Mouse (Mus musculus): ENCODE results near the gene Spen. TPM values are rescaled to one million over a fixed set of nuclear protein-coding genes. Genes with fewer than 3 reads are reported as not detected.

The Spen gene
- polyA plus RNA-seq (2012; rRNA removed): 12.4 and 13.0 TPM in 2 replicates

- Histone ChIP-seq H3K4me3 (ENCODE audit: insufficient read depth, low read length) (peak within 1 kb of the TSS; percentile 55), H3K27ac (ENCODE audit: insufficient read depth, low read length) (peak within 1 kb of the TSS; percentile 86), H3K4me1 (ENCODE audit: control insufficient read depth, insufficient read depth, low read length) (peaks cover 3% of the 10 kb centered on the region; the same call in 1 of the 2 replicates)
- TF ChIP-seq POLR2A (IDR thresholded peaks at IDR 0.05; ENCODE audit: extremely low read depth, insufficient read depth, low read length): peak; percentile 78
- TF ChIP-seq CTCF (IDR thresholded peaks at IDR 0.05; ENCODE audit: extremely low read depth, insufficient read depth, low read length): no peak
These were observed at the start of gene Spen for GRCm38 (mm10) chr4:141538408-141539212. Gene Spen (minus strand): TSS chr4:141538597.

DNA sequence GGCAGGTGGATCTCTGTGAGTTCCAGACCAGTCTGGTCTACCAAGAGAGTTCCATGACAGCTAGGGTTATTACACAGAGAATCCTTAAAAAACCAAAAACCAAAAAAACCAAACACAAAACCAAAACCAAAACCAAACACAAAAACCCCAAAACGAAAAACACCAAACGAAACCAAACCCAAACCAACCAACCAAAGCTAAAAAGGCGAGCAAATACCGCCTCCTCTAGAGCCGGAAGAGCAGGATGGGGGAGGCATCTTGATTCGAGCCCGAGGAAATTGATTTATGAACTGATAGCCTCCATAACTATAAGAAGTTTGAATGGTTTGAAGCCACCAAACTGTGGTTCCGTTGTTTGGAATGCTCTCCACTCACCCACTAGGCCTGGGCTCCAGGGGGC, 45.5 kb upstream of the Spen start:
- TF ChIP-seq CTCF (IDR thresholded peaks at IDR 0.05; ENCODE audit: extremely low read depth, insufficient read depth, low read length): no peak
- no peak for TF ChIP-seq POLR2A (IDR thresholded peaks at IDR 0.05; ENCODE audit: extremely low read depth, insufficient read depth, low read length)
- Histone ChIP-seq H3K27ac (ENCODE audit: insufficient read depth, low read length) (no peak overlapping the region), H3K4me1 (ENCODE audit: control insufficient read depth, insufficient read depth, low read length) (no peaks in the 10 kb centered on the region), H3K4me3 (ENCODE audit: insufficient read depth, low read length) (no peak overlapping the region)

DNA sequence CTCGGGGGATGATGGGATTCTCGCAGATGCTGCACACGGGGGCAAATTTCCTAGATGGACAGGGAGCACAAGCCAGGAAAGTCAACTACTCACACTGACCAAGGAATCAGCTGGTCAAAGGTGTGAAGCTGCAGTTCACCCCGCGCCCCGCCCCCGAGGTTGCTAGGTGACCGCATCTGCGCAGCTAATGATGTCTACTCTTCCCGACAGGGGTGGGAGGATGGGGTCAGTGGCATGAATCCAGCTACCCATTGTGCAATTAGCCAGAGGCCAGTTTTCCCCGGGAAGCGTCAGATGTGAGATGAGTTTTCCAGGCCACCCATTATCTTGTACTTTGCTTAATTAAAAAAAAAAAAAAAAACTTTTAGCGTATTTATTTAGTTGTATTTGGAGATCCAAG, 42.7 kb upstream of the Spen start:
- no peak overlapping the region for H3K4me3 ChIP-seq (ENCODE audit: insufficient read depth, low read length)
- no peaks in the 10 kb centered on the region for H3K4me1 ChIP-seq (ENCODE audit: control insufficient read depth, insufficient read depth, low read length)
- H3K27ac ChIP-seq (ENCODE audit: insufficient read depth, low read length): no peak overlapping the region
- no peak for TF ChIP-seq POLR2A (IDR thresholded peaks at IDR 0.05; ENCODE audit: extremely low read depth, insufficient read depth, low read length)
- TF ChIP-seq CTCF (IDR thresholded peaks at IDR 0.05; ENCODE audit: extremely low read depth, insufficient read depth, low read length): no peak

DNA sequence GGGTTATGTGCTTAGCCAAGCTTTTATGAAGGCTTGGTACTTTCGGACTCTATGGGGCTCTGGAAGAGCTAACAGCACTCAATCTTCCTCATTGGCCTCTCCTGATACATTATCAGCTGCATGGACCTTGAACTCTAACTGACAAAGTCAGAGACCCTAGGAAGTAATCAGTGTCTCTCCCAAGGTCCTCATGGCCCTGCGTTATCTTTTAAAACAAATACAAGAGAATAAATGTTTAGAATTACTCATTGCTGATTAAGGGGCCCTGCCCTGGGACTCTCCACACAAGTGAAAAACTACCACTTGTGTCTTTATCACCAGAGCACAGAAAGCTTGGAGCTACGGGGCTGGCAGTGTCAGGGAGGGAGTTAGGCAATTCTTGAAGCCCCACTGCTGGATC, 40.4 kb upstream of the Spen start:
- Histone ChIP-seq H3K4me3 (ENCODE audit: insufficient read depth, low read length) (no peak overlapping the region), H3K4me1 (ENCODE audit: control insufficient read depth, insufficient read depth, low read length) (no peaks in the 10 kb centered on the region), H3K27ac (ENCODE audit: insufficient read depth, low read length) (no peak overlapping the region)
- TF ChIP-seq POLR2A (IDR thresholded peaks at IDR 0.05; ENCODE audit: extremely low read depth, insufficient read depth, low read length): no peak
- TF ChIP-seq CTCF (IDR thresholded peaks at IDR 0.05; ENCODE audit: extremely low read depth, insufficient read depth, low read length): no peak

- no peak for TF ChIP-seq POLR2A (IDR thresholded peaks at IDR 0.05; ENCODE audit: extremely low read depth, insufficient read depth, low read length)
- no peak for TF ChIP-seq CTCF (IDR thresholded peaks at IDR 0.05; ENCODE audit: extremely low read depth, insufficient read depth, low read length)
- no peak overlapping the region for H3K4me3 ChIP-seq (ENCODE audit: insufficient read depth, low read length)
- no peak overlapping the region for H3K27ac ChIP-seq (ENCODE audit: insufficient read depth, low read length)
- no peaks in the 10 kb centered on the region for H3K4me1 ChIP-seq (ENCODE audit: control insufficient read depth, insufficient read depth, low read length)
These were observed 38.5 kb upstream of the Spen start for GRCm38 (mm10) chr4:141576877-141577276.

GRCm38 (mm10) chr4:141576404-141576803, 38.0 kb upstream of the Spen start:
- TF ChIP-seq CTCF (IDR thresholded peaks at IDR 0.05; ENCODE audit: extremely low read depth, insufficient read depth, low read length) (no peak), POLR2A (IDR thresholded peaks at IDR 0.05; ENCODE audit: extremely low read depth, insufficient read depth, low read length) (no peak)
- Histone ChIP-seq H3K27ac (ENCODE audit: insufficient read depth, low read length) (no peak overlapping the region), H3K4me3 (ENCODE audit: insufficient read depth, low read length) (no peak overlapping the region), H3K4me1 (ENCODE audit: control insufficient read depth, insufficient read depth, low read length) (no peaks in the 10 kb centered on the region)

GRCm38 (mm10) chr4:141574789-141575702, 36.6 kb upstream of the Spen start:
- Histone ChIP-seq H3K4me3 (ENCODE audit: insufficient read depth, low read length) (no peak overlapping the region), H3K27ac (ENCODE audit: insufficient read depth, low read length) (no peak overlapping the region), H3K4me1 (ENCODE audit: control insufficient read depth, insufficient read depth, low read length) (no peaks in the 10 kb centered on the region)
- TF ChIP-seq CTCF (IDR thresholded peaks at IDR 0.05; ENCODE audit: extremely low read depth, insufficient read depth, low read length): peak; percentile 96
- TF ChIP-seq POLR2A (IDR thresholded peaks at IDR 0.05; ENCODE audit: extremely low read depth, insufficient read depth, low read length): no peak

DNA sequence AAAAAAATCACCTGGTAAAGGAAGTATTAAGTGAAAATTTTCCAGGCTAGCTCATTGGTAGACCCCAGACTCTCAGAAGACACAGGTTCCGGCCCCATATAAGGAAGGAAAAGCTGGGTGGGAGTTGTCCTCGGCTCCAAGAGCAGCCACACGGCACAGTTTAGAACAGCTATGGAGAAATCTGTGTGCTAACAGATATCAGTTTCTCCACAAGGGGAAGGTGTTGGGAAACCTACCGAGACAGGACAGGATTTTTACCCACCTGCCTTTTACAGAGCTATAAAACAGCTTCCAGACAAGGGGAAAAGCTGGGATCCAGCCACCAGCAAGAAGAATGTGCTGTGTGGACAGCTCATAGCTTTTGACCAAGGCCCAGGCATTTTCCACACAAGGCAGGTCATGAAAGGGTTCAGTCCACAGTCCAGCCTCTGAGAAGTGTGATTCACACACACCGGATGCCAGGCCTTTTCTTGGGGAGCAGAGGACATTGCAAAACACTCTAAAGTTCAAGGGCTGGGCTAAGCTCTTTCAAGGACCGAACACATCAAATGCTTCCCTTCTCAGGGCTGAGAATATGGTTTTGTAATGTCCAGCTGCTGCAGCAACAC, 35.1 kb upstream of the Spen start:
- Histone ChIP-seq H3K4me3 (ENCODE audit: insufficient read depth, low read length) (no peak overlapping the region), H3K4me1 (ENCODE audit: control insufficient read depth, insufficient read depth, low read length) (no peaks in the 10 kb centered on the region), H3K27ac (ENCODE audit: insufficient read depth, low read length) (0 out of 2 replicates have a peak overlapping the region, but pooled peaks have one; percentile 37)
- TF ChIP-seq CTCF (IDR thresholded peaks at IDR 0.05; ENCODE audit: extremely low read depth, insufficient read depth, low read length) (no peak), POLR2A (IDR thresholded peaks at IDR 0.05; ENCODE audit: extremely low read depth, insufficient read depth, low read length) (no peak)

- TF ChIP-seq CTCF (IDR thresholded peaks at IDR 0.05; ENCODE audit: extremely low read depth, insufficient read depth, low read length) (no peak), POLR2A (IDR thresholded peaks at IDR 0.05; ENCODE audit: extremely low read depth, insufficient read depth, low read length) (no peak)
These were observed 34.4 kb upstream of the Spen start for GRCm38 (mm10) chr4:141572668-141573358.

More at GRCm38 (mm10) chr4:141572668-141573358, 34.4 kb upstream of the Spen start:
- Histone ChIP-seq H3K27ac (ENCODE audit: insufficient read depth, low read length) (0 out of 2 replicates have a peak overlapping the region, but pooled peaks have one; percentile 37), H3K4me1 (ENCODE audit: control insufficient read depth, insufficient read depth, low read length) (no peaks in the 10 kb centered on the region), H3K4me3 (ENCODE audit: insufficient read depth, low read length) (no peak overlapping the region)
